Mouse (Mus musculus): Measurements from ENCODE around the gene Egln2. TPM values are rescaled to one million over a fixed set of nuclear protein-coding genes. Genes with fewer than 3 reads are reported as not detected.

Gene Egln2
- 20.7 and 22.5 TPM in 2 replicates for polyA plus RNA-seq (2012; rRNA removed)

DNA sequence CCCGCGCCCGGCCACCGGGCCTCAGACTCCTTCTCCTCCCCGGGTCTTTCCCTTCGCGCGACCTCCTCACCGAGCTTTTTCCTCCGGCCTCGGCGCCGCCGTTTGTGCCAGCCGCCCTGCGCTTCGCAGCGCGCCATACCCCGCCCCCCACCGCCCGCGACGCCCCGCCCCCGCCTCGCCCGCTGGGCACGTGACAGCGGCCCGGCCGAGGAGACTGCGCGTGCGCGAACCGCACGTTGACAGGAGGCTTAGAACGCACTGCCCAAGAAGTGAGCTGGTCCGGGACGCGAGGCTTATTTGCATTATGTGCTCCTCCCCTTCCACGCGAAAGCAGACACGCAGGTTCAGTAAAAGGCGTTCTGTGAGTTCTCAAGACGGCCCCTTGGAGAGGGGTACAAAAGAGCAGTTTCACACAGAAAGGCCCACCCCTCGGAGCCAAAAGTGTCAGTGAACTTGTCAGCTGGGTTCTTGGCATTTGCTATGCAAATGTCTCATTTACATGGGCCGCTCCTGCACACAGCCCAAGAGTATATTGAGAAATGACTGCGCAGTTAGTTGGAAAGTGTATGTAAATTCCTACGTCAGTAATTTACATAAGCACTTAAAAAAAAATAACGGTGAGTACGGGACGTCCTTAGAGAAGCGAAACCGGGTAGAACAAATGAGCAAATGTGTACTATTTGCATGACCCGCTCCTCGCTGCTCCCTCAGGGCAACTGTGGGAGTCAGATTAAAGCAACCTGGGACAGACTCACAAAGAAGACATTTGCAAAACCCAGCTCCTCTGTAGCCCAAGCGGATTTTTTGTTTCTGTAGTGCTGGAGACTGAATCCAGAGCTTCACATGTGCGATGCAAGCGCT, at the start of gene Egln2:
Egln2 (minus strand) TSS at position 189 of the 861 bp plus-strand sequence.

DNA sequence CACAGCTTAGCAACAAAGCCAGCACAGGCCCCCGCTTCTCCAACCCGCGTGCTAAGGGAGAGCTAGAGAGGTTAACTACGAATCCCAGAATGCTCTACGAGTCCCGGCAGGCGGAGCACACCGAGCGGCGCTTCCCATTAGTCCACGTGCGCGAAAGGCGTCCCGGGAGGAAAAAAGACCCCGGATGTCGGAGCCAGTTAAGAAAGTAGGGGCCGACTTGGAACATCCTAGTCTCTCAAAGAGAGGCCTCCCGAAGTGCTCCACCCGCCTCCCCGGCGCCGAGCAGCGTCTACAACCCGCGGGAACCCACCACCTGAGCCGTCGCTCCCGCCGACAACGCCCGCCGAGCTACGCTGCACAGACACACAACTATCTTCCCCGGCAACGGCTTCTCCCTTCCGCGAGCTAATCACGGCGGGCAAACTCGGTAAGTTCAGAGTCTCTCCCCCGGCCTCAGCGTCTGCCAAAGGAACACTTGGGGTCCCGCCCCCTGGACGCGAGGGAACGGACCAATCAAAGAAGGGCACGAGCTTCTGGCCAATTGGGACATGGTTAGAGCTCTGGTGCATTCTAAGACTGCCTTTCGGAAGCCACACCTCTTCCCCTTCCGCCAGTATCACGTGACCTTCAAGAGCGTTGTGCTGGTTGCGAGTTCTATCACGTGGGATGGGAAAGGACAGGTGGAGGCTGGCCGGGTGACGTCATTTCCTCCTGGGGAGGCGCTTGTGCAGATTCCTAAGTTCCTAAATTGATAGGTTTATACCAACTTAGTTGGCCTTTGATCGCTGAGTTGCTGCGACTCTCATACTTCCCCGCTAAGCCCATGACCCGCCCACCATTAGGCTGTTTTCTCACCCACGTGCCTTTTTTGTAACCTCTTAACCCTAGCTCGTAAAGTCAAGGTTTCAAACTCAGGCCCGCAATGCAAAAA, 29.3 kb upstream of the Egln2 start, which contains the start of the genes BC024978 and Snrpa:
BC024978 (plus strand) TSS at position 101 of the 931 bp plus-strand sequence.
Snrpa (minus strand) TSS at position 591 of the 931 bp plus-strand sequence.

DNA sequence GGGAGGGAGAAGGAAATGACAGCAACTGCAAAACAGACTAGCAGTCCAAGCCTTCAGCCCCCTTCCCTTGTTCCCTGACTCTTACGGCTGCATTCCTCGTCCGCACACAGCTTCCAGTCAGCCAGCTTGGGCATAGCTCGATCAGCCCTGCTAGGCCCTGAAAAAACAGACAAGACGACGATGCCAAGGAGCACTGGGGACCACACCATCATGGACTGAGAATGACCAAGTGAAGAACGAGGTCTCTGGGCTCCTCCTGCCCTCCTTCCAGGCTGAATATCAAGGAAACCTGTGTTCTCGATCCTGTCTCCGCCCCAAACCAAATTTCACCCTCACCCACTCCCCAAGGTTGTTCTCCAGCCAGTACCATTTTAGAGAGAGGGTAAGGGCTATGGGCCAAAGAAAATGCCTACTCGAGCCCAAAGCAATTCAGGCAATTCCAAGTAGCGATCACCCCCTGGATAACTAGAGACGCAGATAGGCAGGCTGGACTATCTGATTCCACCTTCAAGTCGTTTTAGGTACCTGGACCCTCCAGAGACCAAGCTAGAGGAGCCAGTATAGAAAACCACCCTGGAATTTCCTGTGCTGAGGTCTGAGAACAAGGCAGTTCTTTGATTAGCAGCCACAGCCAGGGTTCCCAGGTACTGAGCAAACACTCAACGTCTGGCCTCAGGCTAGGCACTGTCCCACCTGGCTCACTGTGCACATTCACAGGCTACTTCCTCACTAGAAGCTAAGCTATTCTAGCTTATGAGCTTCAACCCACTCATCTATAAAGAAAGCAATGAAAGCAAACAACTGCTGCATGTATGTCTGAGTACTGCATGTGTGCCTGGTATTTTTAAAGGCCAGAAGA, 14.5 kb upstream of the Egln2 start, which contains the start of the genes Gm21983 and Mia:
Gm21983 (minus strand) TSS at position 250 of the 859 bp plus-strand sequence.
Mia (minus strand) TSS at position 321 of the 859 bp plus-strand sequence.

DNA sequence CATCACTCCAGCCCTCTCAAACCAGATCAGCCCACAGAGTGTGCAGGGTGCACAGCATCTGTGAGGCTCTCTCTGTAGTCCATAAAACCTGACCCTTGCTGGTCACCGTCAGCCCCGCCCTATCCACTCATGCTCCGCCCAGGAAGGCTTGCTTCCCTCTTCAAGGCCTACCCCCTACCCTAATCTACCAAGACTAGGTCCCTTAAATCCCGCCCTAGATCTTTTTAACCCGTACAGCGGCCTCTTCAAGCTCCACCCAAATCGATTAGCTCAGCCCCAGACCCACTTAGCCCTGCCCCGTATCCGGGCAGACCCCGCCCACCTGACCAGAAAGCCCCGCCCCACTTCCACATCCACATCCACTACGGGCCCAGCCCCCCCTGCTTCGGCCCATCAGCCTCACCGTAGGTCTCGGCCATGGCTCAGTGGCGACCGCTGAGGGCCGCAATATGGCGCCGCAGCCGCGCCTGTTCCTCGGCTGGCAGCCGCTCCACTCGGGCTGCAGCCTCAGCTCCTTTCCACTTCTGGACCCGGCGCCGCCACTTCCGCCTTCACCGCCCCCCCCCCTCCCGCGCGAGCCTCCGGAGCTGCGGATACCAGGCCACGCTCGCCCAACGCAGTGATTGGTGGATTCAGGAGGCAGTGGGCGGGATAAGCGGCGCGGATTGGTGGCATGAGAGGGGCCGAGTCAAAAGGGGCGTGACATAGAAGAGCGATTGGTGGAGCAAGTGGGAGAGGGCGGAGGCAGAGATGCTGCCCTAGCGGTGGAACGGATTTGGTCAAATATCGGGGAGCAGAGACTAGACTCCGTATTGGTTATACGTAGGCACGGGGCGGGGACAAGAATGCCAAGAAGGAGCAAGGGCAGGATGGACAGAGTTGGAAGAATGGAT, 12.0 kb upstream of the Egln2 start, which contains the start of gene Rab4b:
Rab4b (minus strand) TSS at position 573 of the 893 bp plus-strand sequence.

DNA sequence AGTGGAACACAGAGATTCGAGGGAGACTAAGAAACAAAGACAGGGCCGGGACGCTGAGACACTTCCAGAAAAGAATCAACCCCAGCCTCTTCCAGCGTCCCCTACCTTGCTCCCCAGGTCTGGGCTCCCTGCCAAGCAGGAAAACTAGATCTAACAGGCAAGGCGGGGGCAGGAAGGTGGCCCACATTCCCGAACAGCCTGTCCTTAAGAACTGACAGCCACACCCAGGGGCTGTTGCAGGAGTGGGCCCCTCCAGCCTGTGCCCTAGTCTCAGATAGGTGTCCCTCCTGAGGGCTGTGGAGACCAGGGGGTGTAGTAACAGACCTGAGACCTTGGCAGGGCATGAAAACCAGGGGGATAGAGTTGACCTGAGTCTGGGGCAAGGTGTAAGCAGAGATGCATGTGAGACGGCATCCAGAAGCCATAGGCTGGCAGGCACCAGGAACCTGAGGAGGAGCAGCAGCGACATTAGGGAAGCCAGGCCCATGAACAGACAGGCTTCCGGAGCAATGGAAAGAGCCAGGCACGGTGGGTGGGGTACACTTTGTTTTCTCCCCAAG, 13.3 kb downstream of the Egln2 start, which contains the start of gene Cyp2t4:
Cyp2t4 (plus strand) TSS at position 510 of the 560 bp plus-strand sequence.

DNA sequence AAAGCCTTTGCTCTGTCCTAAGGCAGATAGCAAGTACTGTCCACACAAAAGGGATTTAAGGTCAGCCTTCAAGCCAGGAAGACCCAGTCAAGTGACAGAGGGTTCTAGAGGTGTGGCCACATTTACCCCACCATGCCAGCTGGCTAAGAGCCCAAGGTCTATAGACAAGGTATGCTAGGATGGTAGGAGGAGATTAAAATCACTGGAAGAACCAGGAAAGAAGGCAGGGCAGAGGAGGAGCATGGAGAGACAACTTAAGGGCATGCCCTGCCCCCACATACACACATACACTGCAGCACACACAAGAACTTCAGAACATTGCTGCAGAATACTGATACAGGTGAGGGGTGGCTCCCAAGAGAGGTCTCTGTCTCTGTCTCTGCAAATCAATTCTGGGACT, 46.9 kb downstream of the Egln2 start, which contains the start of gene Cyp2f2:
Cyp2f2 (plus strand) TSS at position 234 of the 400 bp plus-strand sequence.

Other genes starting within 250 kb of the Egln2 start
- 0.40 and 0.50 TPM in 2 replicates for gene Cyp2a22, start 227.4 kb downstream of the Egln2 start, polyA plus RNA-seq (2012; rRNA removed)
- gene Cyp2a12, start 137.7 kb downstream of the Egln2 start, polyA plus RNA-seq (2012; rRNA removed), result 1.6 and 2.0 TPM in 2 replicates
- 0.06 and 0.10 TPM in 2 replicates for gene Cyp2f2, start 46.9 kb downstream of the Egln2 start, polyA plus RNA-seq (2012; rRNA removed)
- not detected in 2 replicates for gene Cyp2t4, start 13.1 kb downstream of the Egln2 start, polyA plus RNA-seq (2012; rRNA removed)
- gene Rab4b, start 12.1 kb upstream of the Egln2 start, polyA plus RNA-seq (2012; rRNA removed), result 14.7 and 15.5 TPM in 2 replicates
- gene Gm21983, start 14.3 kb upstream of the Egln2 start, polyA plus RNA-seq (2012; rRNA removed), result 0.08 TPM in 1 of 2 replicates, not detected in the other
- 0.12 and 0.54 TPM in 2 replicates for gene Mia, start 14.4 kb upstream of the Egln2 start, polyA plus RNA-seq (2012; rRNA removed)
- 1.6 and 2.1 TPM in 2 replicates for gene BC024978, start 29.0 kb upstream of the Egln2 start, polyA plus RNA-seq (2012; rRNA removed)
- 95.8 and 103 TPM in 2 replicates for gene Snrpa, start 29.5 kb upstream of the Egln2 start, polyA plus RNA-seq (2012; rRNA removed)
- 1.8 and 2.1 TPM in 2 replicates for gene Itpkc, start 61.9 kb upstream of the Egln2 start, polyA plus RNA-seq (2012; rRNA removed)
- gene Coq8b, start 66.2 kb upstream of the Egln2 start, polyA plus RNA-seq (2012; rRNA removed), result 8.3 and 9.1 TPM in 2 replicates
- gene Numbl, start 91.6 kb upstream of the Egln2 start, polyA plus RNA-seq (2012; rRNA removed), result 1.4 and 2.1 TPM in 2 replicates
- gene Ltbp4, start 170.9 kb upstream of the Egln2 start, polyA plus RNA-seq (2012; rRNA removed), result 4.1 and 4.5 TPM in 2 replicates
- 16.5 and 19.7 TPM in 2 replicates for gene Shkbp1, start 189.2 kb upstream of the Egln2 start, polyA plus RNA-seq (2012; rRNA removed)
- gene Gm20479, start 190.6 kb upstream of the Egln2 start, polyA plus RNA-seq (2012; rRNA removed), result 0.16 TPM in 1 of 2 replicates, not detected in the other

Data from liver, embryonic 14 days (tissue).